Mouse (Mus musculus) monocyte, adult 2 months (primary cell): ENCODE data around the gene Il17d.

Experiments
- DNase-seq, 2 experiments: peaks; one replicate each; pipeline ENCODE4 v3.0.0; 2022; ENCODE audit warnings: low spot score in 2 of 2, low read depth in 1 of 2

Gene Il17d

DNA sequence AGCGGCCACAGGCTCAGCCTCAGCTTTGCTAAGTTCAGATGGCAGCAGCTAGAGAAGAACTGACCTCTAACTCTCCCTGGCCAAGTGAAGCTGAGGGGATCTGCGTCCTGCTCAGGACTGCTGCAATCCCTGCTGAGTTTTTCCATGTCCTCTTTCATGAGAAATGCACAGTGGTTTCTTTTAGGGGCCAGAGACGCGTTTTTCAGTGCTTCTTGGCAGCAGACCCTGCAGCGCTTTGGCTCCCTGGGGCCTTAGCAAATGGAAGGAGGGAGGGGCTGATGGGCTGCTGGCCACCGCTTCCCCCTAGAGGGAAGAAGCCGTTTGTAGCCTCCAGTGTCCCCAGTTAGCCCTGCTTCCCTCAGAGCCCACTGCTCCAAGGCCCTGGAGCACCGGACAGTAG is 10.4 kb downstream of the Il17d start:
- DNase-seq, result no peak

- no peak for DNase-seq
These were observed 11.1 kb downstream of the Il17d start for GRCm38 (mm10) chr14:57535646-57536045.

- DNase-seq, result no peak
These were observed 12.2 kb downstream of the Il17d start for GRCm38 (mm10) chr14:57536820-57537219.

DNA sequence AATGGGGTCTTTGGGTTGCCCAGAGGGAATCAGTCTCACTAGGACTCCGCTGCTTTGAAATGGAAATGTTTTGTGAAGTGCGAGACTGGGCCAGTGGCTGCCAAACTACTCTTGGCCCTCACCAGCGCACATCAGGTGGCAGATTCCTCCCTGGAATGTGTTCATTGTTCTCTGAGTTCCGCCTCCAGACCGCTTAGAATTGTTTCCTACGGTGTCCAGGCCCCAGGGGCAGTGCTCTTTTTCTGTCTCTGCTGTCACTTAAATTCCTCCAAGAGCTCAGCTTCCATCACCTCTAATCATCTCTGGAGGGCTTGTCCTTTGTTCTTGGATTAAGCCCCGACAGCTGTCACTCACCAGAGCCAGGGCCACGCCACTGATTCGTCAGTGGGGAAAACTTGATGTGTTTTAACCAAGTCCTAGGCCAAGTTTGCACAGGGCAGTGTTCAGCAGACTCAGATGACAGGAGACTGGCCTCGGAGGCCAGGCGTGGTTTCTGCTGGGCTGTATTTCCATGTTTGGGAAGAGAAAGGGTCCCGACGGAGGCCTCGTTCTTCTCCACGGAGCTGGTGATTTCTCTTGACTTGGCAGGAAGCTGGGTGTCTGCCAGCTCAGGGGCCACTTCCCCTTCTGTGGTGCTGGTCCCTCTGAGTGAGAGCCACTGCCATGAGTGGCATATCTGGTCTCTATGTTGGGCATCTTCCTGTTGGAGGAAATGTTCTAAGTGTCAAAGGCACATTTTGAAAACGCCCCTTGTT is 12.9 kb downstream of the Il17d start:
- DNase-seq, result peak; percentile 28 to 48

GRCm38 (mm10) chr14:57540683-57541082 is 16.1 kb downstream of the Il17d start:
- no peak for DNase-seq

DNA sequence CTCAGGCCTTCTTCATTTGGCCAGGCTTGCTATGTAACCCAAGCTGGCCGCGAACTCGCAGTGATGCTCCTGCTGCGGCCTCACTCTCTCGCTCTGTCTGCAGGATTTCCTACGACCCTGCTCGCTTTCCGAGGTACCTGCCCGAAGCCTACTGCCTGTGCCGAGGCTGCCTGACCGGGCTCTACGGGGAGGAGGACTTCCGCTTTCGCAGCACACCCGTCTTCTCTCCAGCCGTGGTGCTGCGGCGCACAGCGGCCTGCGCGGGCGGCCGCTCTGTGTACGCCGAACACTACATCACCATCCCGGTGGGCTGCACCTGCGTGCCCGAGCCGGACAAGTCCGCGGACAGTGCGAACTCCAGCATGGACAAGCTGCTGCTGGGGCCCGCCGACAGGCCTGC is 17.7 kb downstream of the Il17d start:
- no peak for DNase-seq

DNA sequence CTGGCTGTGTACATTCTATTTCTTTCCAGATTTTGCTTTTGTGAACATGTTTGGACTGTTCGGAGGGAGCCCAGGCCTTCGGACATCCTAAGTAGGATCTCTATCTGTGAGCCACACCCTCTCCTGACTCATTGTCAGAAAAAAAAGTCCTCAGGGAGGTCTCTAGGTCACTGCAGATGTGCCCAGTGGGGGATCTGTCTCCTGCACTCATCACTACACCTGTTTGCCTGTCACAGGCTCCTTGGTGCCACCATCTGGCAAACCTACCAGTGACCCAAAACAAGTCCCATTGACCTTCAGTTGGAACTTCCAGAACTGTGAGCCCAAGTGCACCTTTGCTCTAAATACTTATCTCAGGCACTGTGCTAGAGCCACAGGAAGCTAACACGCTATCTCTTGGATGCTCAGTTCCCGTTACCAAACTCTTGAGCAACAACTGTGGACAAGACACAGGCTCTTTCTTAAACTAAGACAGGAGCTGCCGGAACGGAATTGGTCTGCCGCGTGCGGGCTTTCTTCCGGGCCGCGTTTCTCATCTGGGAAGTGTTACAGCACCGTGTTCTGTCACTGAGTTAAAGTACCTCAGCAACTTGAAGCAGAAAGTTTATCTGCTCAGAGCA is 19.0 kb downstream of the Il17d start:
- no peak for DNase-seq

- no peak for DNase-seq
These were observed 20.9 kb downstream of the Il17d start for GRCm38 (mm10) chr14:57545526-57545925.

GRCm38 (mm10) chr14:57546131-57546530 is 21.6 kb downstream of the Il17d start:
- DNase-seq, result no peak

- no peak for DNase-seq
These were observed 22.0 kb downstream of the Il17d start for GRCm38 (mm10) chr14:57546557-57547021.

DNA sequence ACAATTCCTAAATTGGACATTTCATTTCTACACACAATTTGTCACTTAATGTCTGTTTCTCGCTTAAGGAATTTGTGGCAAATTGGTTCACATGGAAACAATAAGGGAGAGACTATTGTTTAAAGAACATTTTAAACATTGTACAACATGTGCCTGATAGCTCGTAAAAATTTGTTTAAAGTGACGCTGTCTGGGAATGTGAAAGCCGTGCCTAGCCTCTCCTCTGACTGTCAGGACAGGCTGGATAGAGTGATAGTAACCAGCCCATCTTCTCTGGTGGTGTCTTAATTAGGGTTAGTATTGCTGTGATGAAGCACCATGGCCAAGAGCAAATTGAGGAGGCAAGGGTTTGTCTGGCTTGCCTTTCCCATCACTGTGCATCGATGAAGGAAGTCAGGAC is 22.5 kb downstream of the Il17d start:
- DNase-seq, result no peak

DNA sequence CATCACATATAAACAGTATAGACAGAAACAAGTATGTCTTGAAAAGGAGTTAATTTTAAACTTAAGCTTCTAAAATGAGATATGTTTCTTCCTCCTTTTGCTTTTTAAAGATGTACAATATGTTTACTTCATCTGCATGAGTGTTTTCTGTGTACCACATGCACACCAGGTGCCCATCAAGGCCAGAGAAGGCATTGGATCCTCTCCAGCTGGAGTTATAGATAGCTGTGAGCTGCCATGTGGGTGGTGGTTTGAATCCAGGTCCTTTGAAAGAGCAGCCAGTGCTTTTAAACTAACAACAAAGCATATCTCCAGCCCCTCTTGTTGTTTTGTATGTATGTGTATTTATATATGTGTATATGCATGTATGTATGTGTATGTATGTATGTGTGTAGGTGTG is 28.4 kb downstream of the Il17d start:
- no peak for DNase-seq

- DNase-seq, result no peak
These were observed 29.9 kb downstream of the Il17d start for GRCm38 (mm10) chr14:57554434-57554833.

- DNase-seq, result no peak
These were observed 31.0 kb downstream of the Il17d start for GRCm38 (mm10) chr14:57555471-57556070.

- DNase-seq, result no peak
These were observed 32.3 kb downstream of the Il17d start for GRCm38 (mm10) chr14:57556922-57557321.

GRCm38 (mm10) chr14:57565626-57566025 is 41.0 kb downstream of the Il17d start:
- no peak for DNase-seq

DNA sequence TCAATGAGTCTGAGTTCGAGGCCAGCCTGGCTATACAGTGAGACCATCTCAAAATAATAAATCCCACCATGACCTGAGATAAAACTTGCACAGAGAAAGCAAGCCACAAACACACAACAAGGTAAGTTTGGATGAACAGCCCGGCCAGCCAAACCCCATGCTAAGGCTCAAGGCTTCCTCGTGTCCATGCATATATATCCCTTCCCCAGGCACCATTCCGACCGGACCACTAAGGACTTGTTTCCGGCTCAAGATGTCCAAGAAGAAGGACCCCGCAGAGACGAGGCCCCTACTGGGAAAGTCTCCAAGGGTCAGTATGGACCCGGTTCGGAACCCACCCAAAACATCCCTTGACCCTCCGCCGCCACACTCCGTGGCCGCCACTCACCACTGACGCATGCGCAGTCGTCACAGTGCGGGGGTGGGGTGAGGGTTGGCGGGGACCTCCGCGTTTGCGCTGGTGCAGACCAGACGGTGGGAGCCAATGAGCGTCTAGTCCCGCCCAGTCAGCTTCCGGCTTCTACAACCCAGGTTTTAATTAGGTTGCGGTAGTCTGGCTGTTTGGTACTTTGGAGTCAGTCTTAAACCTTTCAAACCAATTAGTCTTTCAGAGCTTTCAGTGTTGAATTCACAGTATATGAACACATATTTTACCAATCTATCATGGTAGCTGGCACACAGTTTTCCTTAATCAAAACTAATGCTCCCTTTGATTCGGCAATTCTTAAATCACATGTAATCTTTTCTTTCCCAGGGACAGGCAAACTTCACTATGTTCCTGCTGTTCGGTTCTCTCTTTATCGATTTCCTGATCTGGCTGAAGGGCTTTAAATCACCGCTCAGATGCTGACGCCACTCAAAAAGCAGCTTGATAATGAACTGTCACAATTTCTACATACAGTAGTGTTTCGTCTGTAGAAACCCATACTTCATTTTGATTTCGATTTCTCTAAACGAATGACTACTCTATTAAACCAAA is 46.9 kb downstream of the Il17d start, which contains the start of gene Eef1akmt1:
TSS of gene Eef1akmt1 (minus strand) at position 458 of the 979 bp plus-strand sequence.
- DNase-seq, result peak; percentile 82 to 87

DNA sequence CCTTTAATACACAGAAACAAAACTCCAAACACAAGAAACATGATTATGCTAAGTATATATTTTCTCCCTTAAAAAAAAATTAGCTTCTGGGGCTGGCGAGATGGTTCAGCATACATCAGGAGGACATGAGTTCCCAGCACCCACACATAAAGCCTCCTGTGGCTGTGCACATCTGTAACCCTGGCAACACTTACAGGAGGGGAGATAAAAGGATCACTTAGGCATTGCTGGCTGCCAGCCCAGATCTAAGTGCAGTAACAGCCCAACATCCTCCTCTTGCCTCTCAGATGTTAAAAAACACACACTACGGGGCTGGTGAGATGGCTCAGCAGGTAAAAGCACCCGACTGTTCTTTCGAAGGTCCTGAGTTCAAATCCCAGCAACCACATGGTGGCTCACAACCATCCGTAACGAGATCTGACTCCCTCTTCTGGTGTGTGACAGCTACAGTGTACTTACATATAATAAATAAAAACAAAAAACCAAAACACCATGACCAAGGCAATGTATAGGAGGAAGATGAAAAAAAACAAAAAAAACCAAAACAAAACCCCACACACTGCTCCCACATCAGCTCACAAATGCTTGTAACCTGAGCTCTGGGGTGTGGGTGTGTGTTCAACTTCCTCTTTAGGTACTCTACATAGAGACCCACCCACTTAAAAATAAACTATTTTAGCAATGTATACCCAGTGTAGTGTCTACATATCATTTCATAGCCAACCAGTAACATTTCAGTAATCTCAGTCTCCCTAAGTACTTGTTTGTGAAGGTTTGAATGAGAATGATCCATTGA is 50.4 kb downstream of the Il17d start:
- DNase-seq, result no peak

DNA sequence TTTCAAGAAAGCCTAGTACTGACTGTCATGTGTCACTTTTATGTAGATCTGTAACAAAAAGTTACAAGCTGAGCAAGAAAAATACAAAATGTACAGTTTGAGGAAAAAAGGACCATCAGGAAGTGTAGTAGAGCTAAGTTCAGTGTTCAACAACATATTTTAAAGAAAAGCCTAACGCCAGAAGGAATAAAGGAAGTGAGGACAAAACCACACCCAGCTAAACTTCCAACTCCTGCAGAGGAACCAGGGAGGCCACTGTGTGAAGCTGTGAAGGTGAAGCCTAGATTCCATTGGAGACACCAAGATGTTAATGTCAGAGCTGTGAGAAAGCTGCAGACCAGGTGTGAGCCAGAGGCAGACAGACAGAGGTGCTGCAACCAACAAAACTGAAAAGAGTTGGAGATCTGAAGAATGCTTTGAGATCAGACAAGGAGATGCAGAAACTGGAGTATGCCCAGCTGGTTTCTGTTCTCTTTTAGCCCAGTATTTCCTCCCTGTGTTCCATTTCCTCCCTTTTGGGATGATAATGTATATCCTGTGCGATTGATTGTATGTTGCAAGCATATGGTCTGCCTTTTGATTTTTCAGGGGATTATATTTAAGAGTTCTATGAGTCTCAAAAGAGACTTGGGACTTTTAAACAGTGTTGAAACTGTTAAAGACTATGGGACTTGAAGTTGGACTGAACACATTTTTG is 51.9 kb downstream of the Il17d start:
- no peak for DNase-seq

DNA sequence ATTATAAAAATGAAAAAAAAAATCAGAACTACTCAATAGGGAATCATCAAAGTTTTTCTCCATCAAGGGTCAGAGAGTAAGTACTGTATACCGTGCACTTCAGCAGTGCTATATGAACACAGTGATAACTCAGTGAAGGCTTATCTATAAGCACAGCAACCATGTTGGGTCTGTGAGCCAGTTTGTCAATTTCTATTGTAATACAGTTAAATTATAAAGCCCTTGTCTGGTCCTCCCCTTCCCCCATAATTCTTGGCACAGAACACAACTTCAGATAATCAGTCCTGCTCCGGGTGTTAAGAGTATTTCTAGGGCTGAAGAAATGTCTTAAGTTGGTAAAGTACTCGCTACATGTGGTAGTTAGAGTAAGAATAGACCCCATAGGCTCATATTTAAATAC is 67.3 kb downstream of the Il17d start:
- DNase-seq, result no peak
